Mouse (Mus musculus): ENCODE data around the gene Lpin3. TPM values are rescaled to one million over a fixed set of nuclear protein-coding genes. Genes with fewer than 3 reads are reported as not detected.

Lpin3 gene
- total RNA-seq, 2 experiments from 2014 or later: 3.2 to 5.0 TPM

DNA sequence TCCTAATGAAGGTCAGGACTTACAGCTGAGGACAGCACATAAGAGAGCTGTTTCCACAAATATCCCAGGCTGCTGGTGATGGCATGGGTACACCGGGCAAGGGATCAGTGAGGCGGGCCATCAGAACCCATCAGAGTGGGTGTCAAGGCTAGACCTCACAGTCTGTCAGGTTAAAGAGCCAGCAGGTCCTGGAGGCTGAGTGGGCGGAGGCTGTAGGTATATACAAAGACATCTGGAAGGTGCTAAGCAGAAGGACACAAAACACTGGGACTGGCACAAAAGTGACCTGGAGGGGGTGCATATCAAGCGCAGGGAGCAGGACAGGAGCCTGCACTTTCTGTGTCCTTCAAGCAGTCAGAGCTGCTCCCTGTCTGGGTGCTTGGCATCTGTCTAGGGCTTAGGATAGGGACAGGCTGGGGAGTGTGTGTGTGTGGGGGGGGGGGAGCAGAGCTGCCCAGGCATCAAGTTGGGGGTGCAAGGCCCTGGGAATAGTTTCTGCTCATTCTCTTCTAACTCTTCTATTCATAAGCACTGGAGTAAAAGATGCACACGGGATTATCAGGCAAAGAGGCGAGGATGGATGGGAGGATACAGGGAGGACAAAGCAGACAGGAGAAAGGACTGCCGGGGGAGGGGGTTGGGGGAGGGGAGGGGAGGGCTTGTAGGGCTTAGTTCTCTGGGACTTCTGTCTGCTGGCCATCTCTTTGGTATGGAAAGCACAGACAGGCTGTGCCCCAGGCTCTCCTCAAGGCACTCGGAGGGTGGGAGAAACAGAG is 37.9 kb downstream of the Lpin3 start:
- Histone ChIP-seq H3K4me3 (no peak overlapping the region), H3K27ac (no peak overlapping the region)
- TF ChIP-seq CTCF (IDR thresholded peaks at IDR 0.05): no peak
- DNase-seq: no peak
- intact Hi-C loops (cut with DNase I): no loop called here

DNA sequence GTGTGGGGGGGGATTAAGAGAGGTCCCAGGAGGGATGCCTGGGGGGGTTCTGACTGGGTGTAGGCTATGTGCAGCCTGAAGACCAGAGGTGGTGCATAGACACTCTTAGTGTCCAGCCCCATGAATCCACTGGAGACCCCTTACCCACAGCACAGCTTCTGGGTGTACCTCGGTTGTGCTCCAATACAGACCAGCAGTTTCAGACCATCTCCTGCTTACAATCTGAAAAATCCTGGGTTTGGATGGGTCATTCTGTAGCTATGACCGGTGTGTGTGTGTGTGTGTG is 38.4 kb downstream of the Lpin3 start:
- no peak for TF ChIP-seq CTCF (IDR thresholded peaks at IDR 0.05)
- Histone ChIP-seq H3K4me3 (no peak overlapping the region), H3K27ac (no peak overlapping the region)
- DNase-seq: no peak
- intact Hi-C loops (cut with DNase I): no loop called here

DNA sequence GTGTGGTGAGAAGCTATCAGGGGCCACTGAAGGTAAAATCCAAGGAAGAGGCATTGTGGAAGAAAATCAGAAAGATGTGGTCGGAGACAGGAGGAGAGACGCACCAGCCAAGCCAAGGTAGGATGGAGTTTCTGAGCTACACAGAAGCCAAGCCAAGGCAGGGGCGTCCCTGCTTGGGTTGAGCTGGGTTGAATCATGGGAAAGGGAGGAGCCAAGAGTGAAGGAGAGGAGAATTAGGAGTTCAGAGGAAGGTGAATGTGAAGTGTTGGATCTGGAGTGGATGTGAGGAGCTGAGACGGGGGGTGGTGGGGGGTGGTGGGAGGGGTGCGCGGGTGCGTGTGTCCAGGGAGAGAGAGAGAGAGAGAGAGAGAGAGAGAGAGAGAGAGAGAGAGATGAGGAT is 40.8 kb downstream of the Lpin3 start:
- no peak overlapping the region for H3K27ac ChIP-seq
- intact Hi-C loops (cut with DNase I): no loop called here
- H3K4me3 ChIP-seq: no peak overlapping the region
- TF ChIP-seq CTCF (IDR thresholded peaks at IDR 0.05): no peak
- DNase-seq: no peak

DNA sequence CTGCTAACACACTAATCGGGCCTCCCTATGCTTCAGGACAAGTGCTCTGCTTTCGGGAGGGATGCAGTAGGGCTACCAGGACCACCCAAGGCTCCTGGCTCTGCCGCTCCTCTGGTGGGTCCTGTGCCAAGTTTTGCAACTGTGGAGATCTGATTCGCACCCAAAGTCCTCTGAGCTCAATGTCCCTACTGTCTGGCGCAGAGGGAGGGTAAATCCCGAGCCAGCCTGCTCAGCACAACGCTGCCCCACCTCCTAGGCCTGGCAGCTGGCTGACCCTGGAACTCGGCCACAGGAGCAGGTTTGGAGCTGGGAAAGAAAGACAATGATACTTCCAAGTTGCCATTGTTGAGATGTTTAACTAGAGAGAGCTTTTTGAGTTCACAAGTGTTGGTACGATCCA is 44.7 kb downstream of the Lpin3 start:
- no peak overlapping the region for H3K4me3 ChIP-seq
- intact Hi-C loops (cut with DNase I): no loop called here
- H3K27ac ChIP-seq: peak overlapping the region; percentile 46; the same call in 1 of the 2 replicates
- DNase-seq: peak; percentile 67
- TF ChIP-seq CTCF (IDR thresholded peaks at IDR 0.05): no peak

DNA sequence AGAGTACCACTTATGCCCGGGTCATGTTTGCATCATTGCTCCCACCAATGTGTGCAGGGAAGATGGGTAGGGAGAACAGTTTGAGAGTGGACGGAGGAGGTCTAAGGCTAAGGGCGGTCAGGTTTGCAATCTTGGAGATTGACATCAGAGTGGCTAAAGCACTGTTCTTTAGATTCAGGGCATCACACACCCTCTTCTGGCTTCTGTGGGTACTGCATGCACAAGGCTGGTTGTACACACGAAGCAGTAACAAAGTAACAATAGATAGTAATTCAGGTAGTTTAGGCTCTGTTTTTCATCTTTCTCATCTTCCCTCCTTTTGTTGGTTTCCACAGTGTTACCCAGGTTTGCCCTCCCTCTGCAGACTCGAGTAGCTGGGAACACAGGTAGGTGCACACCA is 50.9 kb downstream of the Lpin3 start:
- DNase-seq: no peak
- TF ChIP-seq CTCF (IDR thresholded peaks at IDR 0.05): peak; percentile 11; the same call in 1 of the 2 replicates
- intact Hi-C loops (cut with DNase I): no loop called here
- Histone ChIP-seq H3K27ac (no peak overlapping the region), H3K4me3 (no peak overlapping the region)

DNA sequence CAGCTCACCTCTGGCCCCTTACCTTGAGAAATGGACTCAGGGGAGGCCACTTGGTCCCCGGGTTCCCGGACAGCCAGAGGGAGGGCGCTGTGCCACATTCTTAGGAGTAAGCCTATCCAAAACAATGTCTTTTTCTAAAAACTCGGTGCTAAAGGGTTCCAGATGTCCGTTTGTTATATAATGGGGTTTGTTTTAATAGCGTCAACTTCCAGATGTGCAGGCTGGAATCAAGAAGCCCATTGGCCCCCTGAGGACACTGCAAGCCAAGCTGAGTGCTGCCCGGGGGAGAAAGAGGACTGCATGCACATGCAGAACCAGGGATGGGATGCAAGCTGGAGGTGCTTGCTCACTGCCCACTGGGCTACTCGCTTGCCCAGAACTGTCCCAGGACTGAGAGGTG is 51.9 kb downstream of the Lpin3 start:
- no peak overlapping the region for H3K4me3 ChIP-seq
- intact Hi-C loops (cut with DNase I): no loop called here
- no peak overlapping the region for H3K27ac ChIP-seq
- peak; percentile 69 for DNase-seq
- TF ChIP-seq CTCF (IDR thresholded peaks at IDR 0.05): no peak

GRCm38 (mm10) chr2:160932981-160933380 is 52.5 kb downstream of the Lpin3 start:
- TF ChIP-seq CTCF (IDR thresholded peaks at IDR 0.05): no peak
- peak; percentile 51 for DNase-seq
- intact Hi-C loops (cut with DNase I): no loop called here
- Histone ChIP-seq H3K27ac (no peak overlapping the region), H3K4me3 (no peak overlapping the region)

DNA sequence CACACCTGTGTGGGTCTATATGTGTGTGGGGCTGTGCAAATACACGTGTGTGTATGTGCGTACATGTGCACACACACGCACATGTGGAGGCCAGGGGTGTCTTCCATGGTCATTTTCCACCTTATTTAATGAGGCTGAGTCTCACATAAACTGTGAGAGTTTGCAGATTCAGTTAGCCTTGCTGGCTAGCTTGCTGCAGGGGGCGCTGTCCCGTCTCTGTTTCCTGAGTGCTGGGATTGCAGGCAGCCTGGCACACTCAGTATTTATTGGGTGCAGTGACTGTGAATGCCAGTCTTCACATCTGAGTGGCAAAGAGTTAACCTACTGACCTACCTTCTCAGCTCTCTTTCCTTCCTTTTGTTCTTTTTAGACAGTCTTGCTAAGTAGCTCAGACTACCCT is 53.4 kb downstream of the Lpin3 start:
- TF ChIP-seq CTCF (IDR thresholded peaks at IDR 0.05): peak; percentile 8; the same call in 1 of the 2 replicates
- no peak overlapping the region for H3K27ac ChIP-seq
- intact Hi-C loops (cut with DNase I): no loop called here

DNA sequence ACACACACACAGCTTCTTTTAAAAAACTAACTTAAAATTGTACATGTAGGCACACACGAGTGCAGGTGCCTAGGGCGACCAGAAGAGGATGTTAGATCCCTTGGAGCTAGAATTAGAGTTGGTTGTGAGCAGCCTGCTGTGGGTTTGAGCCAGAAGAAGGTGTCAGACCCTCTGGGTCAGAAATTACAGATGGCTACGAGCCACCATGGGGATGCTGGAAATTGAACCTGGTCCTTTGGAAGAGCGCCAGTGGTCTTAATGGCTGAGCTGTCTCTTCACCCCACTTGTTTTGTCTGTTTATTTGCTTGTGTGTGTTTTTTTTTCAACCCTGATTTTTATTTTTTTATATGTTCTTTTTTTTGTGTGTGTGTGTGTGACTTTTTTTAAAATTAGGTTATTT is 54.0 kb downstream of the Lpin3 start:
- H3K4me3 ChIP-seq: no peak overlapping the region
- DNase-seq: no peak
- no peak overlapping the region for H3K27ac ChIP-seq
- intact Hi-C loops (cut with DNase I): no loop called here
- TF ChIP-seq CTCF (IDR thresholded peaks at IDR 0.05): no peak

More for the DNA sequence above, 53.4 kb downstream of the Lpin3 start:
- DNase-seq: no peak
- H3K4me3 ChIP-seq: no peak overlapping the region

GRCm38 (mm10) chr2:160940930-160941709 is 60.6 kb downstream of the Lpin3 start:
- TF ChIP-seq CTCF (IDR thresholded peaks at IDR 0.05): no peak
- Histone ChIP-seq H3K4me3 (no peak overlapping the region), H3K27ac (no peak overlapping the region)
- peak; percentile 41 for DNase-seq
- intact Hi-C loops (cut with DNase I): no loop called here

GRCm38 (mm10) chr2:160942443-160942842 is 62.0 kb downstream of the Lpin3 start:
- DNase-seq: no peak
- H3K4me3 ChIP-seq: no peak overlapping the region
- TF ChIP-seq CTCF (IDR thresholded peaks at IDR 0.05): peak; percentile 60
- intact Hi-C loops (cut with DNase I): loop anchor here (2.0 kb wide), 1 partner anchor 340 kb away; no protein-coding TSS in a partner anchor
- no peak overlapping the region for H3K27ac ChIP-seq

- H3K4me3 ChIP-seq: no peak overlapping the region
- no peak for TF ChIP-seq CTCF (IDR thresholded peaks at IDR 0.05)
- H3K27ac ChIP-seq: no peak overlapping the region
- DNase-seq: no peak
- intact Hi-C loops (cut with DNase I): no loop called here
These were observed 71.1 kb downstream of the Lpin3 start for GRCm38 (mm10) chr2:160951595-160951994.

GRCm38 (mm10) chr2:160953131-160953873 is 72.8 kb downstream of the Lpin3 start:
- intact Hi-C loops (cut with DNase I): no loop called here
- Histone ChIP-seq H3K4me3 (no peak overlapping the region), H3K27ac (no peak overlapping the region)
- no peak for DNase-seq
- TF ChIP-seq CTCF (IDR thresholded peaks at IDR 0.05): no peak
